Mouse (Mus musculus) myocyte (in vitro differentiated cells): Measurements from ENCODE around the gene Npas1. TPM values are rescaled to one million over a fixed set of nuclear protein-coding genes. Genes with fewer than 3 reads are reported as not detected.

Experiments
- H3K27me3 ChIP-seq: one replicate; pipeline ENCODE4 v1.6.1; 2011; ENCODE audit not compliant: control insufficient read depth, insufficient read depth, insufficient read length
- H3K36me3 ChIP-seq: one replicate; pipeline ENCODE4 v1.6.1; 2011; ENCODE audit not compliant: control insufficient read depth, insufficient read depth
- H3K4me2 ChIP-seq: one replicate; pipeline ENCODE4 v1.6.1; 2011; ENCODE audit warnings: low read depth, control low read depth
- H3K4me3 ChIP-seq: one replicate; pipeline ENCODE4 v1.5.1; 2011; ENCODE audit warnings: mild to moderate bottlenecking, control low read depth, moderate library complexity
- H3K79me2 ChIP-seq: one replicate; pipeline ENCODE4 v1.6.1; 2011; ENCODE audit not compliant: control insufficient read depth, insufficient read depth
- H3ac ChIP-seq: one replicate; pipeline ENCODE4 v1.6.1; 2011; ENCODE audit not compliant: control insufficient read depth, insufficient read length
- CEBPB ChIP-seq: IDR thresholded peaks from 2 replicates; pipeline ENCODE4 v1.6.1; 2011; ENCODE audit warnings: mild to moderate bottlenecking, moderate library complexity; ENCODE audit not compliant: poor library complexity, insufficient read depth, severe bottlenecking
- E2F4 ChIP-seq: IDR thresholded peaks from one replicate; pipeline ENCODE4 v1.6.1; 2011; ENCODE audit warnings: mild to moderate bottlenecking, control low read depth, moderate library complexity; ENCODE audit not compliant: insufficient read depth
- MAX ChIP-seq: IDR thresholded peaks from one replicate; pipeline ENCODE4 v1.6.1; 2011; ENCODE audit warnings: low read depth, mild to moderate bottlenecking, control low read depth
- MYOD1 ChIP-seq, 3 experiments: IDR thresholded peaks; one replicate each; pipeline ENCODE4 v1.6.1; 2011; ENCODE audit warnings: control low read depth in 2 of 3, low read depth in 2 of 3, mild to moderate bottlenecking in 2 of 3, moderate library complexity in 1 of 3; ENCODE audit not compliant: insufficient read length in 2 of 3, control insufficient read depth in 1 of 3
- MYOG ChIP-seq, 3 experiments: IDR thresholded peaks; one replicate each; pipeline ENCODE4 v1.6.1; 2011; ENCODE audit warnings: control low read depth in 2 of 3, low read depth in 2 of 3, mild to moderate bottlenecking in 2 of 3; ENCODE audit not compliant: insufficient read length in 2 of 3, control insufficient read depth in 1 of 3, insufficient read depth in 1 of 3
- POLR2A ChIP-seq: IDR thresholded peaks from one replicate; pipeline ENCODE4 v1.6.1; 2011; ENCODE audit warnings: low read depth, mild to moderate bottlenecking, control low read depth, moderate library complexity; ENCODE audit not compliant: insufficient read length
- POLR2AphosphoS2 ChIP-seq: IDR thresholded peaks from one replicate; pipeline ENCODE4 v1.6.1; 2011; ENCODE audit warnings: low read depth, control low read depth; ENCODE audit not compliant: insufficient read length
- REST ChIP-seq: IDR thresholded peaks from one replicate; pipeline ENCODE4 v1.6.1; 2011; ENCODE audit warnings: mild to moderate bottlenecking, control low read depth, moderate library complexity; ENCODE audit not compliant: insufficient read depth, insufficient read length
- SRF ChIP-seq: IDR thresholded peaks from one replicate; pipeline ENCODE4 v1.6.1; 2011; ENCODE audit warnings: low read depth; ENCODE audit not compliant: control insufficient read depth, insufficient read length
- TCF12 ChIP-seq: IDR thresholded peaks from one replicate; pipeline ENCODE4 v1.6.1; 2011; ENCODE audit warnings: mild to moderate bottlenecking, control low read depth; ENCODE audit not compliant: poor library complexity, insufficient read depth, severe bottlenecking
- TCF3 ChIP-seq: IDR thresholded peaks from one replicate; pipeline ENCODE4 v1.6.1; 2011; ENCODE audit warnings: low read depth, control low read depth; ENCODE audit not compliant: insufficient read length
- USF1 ChIP-seq: IDR thresholded peaks from one replicate; pipeline ENCODE4 v1.6.1; 2011; ENCODE audit warnings: low read depth, mild to moderate bottlenecking, control low read depth, moderate library complexity
- polyA plus RNA-seq: library from polyadenylated mRNA; unstranded; fragments of >200 nt; fragmentation: generic; extraction: Trizol; gene quantifications from one replicate; pipeline ENCODE4 v1.2.1, GENCODE M21; 2012; ENCODE audit warnings: missing spikeins

Npas1 gene
- polyA plus RNA-seq, 1 experiment, result 0.18 TPM

DNA sequence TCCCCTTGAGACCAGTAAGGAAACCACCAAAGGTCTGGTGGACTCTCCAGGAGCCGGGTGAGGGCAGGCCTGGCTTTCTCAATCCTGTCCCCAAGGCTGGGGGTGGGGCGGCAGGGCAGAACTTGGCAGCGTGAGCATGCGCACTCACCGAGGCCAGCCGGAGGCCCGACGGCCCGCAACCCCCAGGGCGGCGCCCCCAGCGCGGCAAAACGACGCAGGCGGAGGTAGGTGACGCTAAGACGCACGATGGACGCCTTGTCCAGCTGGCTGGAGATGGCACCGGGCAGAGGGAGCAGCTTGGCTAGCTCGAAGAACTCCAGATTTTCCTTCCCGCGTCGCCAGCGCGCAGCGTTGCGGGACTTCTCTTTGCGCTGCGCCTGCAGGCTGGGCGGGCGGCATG lies 3.1 kb downstream of the Npas1 start:
- no peak overlapping the region for H3K4me2 ChIP-seq
- no peaks in the 10 kb centered on the region for H3K36me3 ChIP-seq
- H3K4me3 ChIP-seq, result no peak overlapping the region
- H3K27me3 ChIP-seq, result peaks cover 58% of the 10 kb centered on the region
- no peak overlapping the region for H3ac ChIP-seq
- no peak for TF ChIP-seq CEBPB
- no peak for TF ChIP-seq MYOG (IDR thresholded peaks at IDR 0.05; ENCODE audit: control insufficient read depth in 1 of 3, insufficient read depth in 1 of 3, insufficient read length in 2 of 3, low read depth in 2 of 3)
- TF ChIP-seq TCF12, result no peak
- TF ChIP-seq USF1, result no peak
- no peak for TF ChIP-seq MAX
- no peak for TF ChIP-seq MYOD1 (IDR thresholded peaks at IDR 0.05; ENCODE audit: control insufficient read depth in 1 of 3, insufficient read length in 2 of 3, low read depth in 2 of 3)
- no peak for TF ChIP-seq SRF
- TF ChIP-seq POLR2AphosphoS2, result no peak
- TF ChIP-seq TCF3, result no peak
- no peak for TF ChIP-seq POLR2A
- no peak for TF ChIP-seq REST
- TF ChIP-seq E2F4, result no peak
- no peaks in the 10 kb centered on the region for H3K79me2 ChIP-seq

DNA sequence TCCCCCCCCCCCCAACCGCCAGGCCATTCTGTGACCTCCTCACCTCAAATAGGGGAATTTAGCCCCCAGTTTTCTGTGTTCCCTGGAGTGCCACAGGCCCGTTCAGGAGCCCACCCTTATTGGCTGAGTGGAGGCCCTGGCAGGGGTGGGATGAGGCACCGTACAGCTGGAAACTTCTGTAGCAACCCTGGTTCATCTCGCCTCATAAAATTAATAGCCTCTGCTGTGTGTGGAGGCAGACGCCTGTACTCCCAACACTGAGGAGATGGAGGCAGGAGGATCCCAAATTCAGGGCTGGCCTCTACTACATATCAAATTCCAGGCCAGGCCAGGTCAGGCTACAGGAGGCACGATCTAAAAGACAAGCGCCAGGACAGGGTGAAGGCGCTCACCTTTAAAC lies 3.7 kb downstream of the Npas1 start:
- no peaks in the 10 kb centered on the region for H3K36me3 ChIP-seq
- H3K4me3 ChIP-seq, result no peak overlapping the region
- H3K27me3 ChIP-seq, result peaks cover 59% of the 10 kb centered on the region
- H3ac ChIP-seq, result no peak overlapping the region
- no peak for TF ChIP-seq REST
- TF ChIP-seq E2F4, result no peak
- no peak for TF ChIP-seq MYOD1 (IDR thresholded peaks at IDR 0.05; ENCODE audit: control insufficient read depth in 1 of 3, insufficient read length in 2 of 3, low read depth in 2 of 3)
- no peak for TF ChIP-seq POLR2A
- no peak for TF ChIP-seq CEBPB
- TF ChIP-seq SRF, result no peak
- TF ChIP-seq USF1, result no peak
- no peak for TF ChIP-seq MYOG (IDR thresholded peaks at IDR 0.05; ENCODE audit: control insufficient read depth in 1 of 3, insufficient read depth in 1 of 3, insufficient read length in 2 of 3, low read depth in 2 of 3)
- TF ChIP-seq TCF12, result no peak
- no peaks in the 10 kb centered on the region for H3K79me2 ChIP-seq
- H3K4me2 ChIP-seq, result no peak overlapping the region

DNA sequence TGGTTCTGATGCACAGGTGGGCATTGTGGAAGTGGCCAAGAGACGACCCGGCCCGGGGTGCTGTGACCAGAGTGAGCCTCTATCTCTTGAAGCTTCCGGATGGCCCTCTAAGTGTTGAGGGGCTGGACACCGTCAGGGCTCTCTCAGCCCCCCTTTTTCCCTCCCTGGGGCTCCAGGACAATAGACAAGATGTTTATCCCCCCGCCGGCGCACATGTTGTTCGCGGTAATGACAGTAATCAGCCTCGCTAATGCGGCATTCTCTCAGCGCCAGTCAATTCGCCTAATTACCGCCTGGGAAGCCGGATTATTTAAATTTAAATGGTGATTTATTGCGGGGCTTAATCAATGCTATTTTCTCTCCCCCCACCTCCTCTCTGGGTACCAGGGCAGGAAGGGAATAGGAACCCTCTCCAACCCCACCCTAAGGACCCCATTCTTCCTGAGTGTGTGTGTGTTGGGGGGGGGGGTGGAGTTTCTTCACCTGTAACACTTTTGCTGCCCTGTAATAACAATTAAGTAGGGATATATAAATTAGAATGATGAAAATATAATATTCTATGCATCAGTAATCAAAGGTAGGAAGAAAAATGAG lies 5.3 kb downstream of the Npas1 start:
- Histone ChIP-seq H3K4me3 (no peak overlapping the region), H3ac (no peak overlapping the region), H3K4me2 (no peak overlapping the region), H3K27me3 (peaks cover 62% of the 10 kb centered on the region), H3K79me2 (no peaks in the 10 kb centered on the region), H3K36me3 (no peaks in the 10 kb centered on the region)
- TF ChIP-seq POLR2A, result no peak

GRCm38 (mm10) chr7:16471549-16471948 lies 6.0 kb downstream of the Npas1 start:
- Histone ChIP-seq H3K4me2 (no peak overlapping the region), H3K4me3 (no peak overlapping the region), H3K27me3 (peaks cover 55% of the 10 kb centered on the region), H3K36me3 (no peaks in the 10 kb centered on the region), H3K79me2 (no peaks in the 10 kb centered on the region), H3ac (no peak overlapping the region)
- no peak for TF ChIP-seq SRF
- no peak for TF ChIP-seq E2F4
- no peak for TF ChIP-seq USF1
- no peak for TF ChIP-seq POLR2AphosphoS2
- no peak for TF ChIP-seq MYOD1 (IDR thresholded peaks at IDR 0.05; ENCODE audit: control insufficient read depth in 1 of 3, insufficient read length in 2 of 3, low read depth in 2 of 3)
- TF ChIP-seq MAX, result no peak
- no peak for TF ChIP-seq CEBPB
- TF ChIP-seq MYOG (IDR thresholded peaks at IDR 0.05; ENCODE audit: control insufficient read depth in 1 of 3, insufficient read depth in 1 of 3, insufficient read length in 2 of 3, low read depth in 2 of 3), result no peak
- TF ChIP-seq TCF3, result no peak
- TF ChIP-seq TCF12, result no peak
- TF ChIP-seq POLR2A, result no peak
- TF ChIP-seq REST, result no peak

- Histone ChIP-seq H3K4me2 (no peak overlapping the region), H3K27me3 (peaks cover 21% of the 10 kb centered on the region), H3K79me2 (no peaks in the 10 kb centered on the region), H3K4me3 (no peak overlapping the region), H3ac (no peak overlapping the region), H3K36me3 (no peaks in the 10 kb centered on the region)
- TF ChIP-seq MAX (no peak), POLR2AphosphoS2 (no peak)
Measured at GRCm38 (mm10) chr7:16468115-16468514, 9.4 kb downstream of the Npas1 start.
